Mouse (Mus musculus): Measurements from ENCODE around the gene Disc1. TPM values are rescaled to one million over a fixed set of nuclear protein-coding genes. Genes with fewer than 3 reads are reported as not detected.

Gene Disc1
- total RNA-seq, 2 experiments from 2014 or later, result 1.6 to 1.9 TPM

DNA sequence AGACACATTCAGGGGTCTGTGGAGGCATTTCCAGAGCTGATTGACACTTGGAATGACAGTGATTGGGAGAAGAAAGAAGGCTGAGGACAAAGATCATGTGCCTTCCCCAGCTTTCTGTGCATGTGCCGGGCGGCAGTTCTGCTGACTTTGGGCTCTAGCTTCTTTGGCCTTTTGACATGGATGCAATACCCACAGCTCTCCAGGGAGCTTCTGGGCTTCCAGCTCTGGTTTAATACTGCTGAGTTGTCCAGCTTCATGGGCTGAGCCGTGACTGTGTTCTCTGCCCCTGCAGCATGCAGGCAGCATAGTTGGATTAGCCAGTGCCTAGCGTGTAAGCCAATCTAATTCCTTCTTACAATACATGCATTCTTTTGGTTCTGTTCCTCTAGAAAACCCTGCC is 72.5 kb downstream of the Disc1 start:
- DNase-seq (ENCODE audit: low spot score in 2 of 2), result no peak

DNA sequence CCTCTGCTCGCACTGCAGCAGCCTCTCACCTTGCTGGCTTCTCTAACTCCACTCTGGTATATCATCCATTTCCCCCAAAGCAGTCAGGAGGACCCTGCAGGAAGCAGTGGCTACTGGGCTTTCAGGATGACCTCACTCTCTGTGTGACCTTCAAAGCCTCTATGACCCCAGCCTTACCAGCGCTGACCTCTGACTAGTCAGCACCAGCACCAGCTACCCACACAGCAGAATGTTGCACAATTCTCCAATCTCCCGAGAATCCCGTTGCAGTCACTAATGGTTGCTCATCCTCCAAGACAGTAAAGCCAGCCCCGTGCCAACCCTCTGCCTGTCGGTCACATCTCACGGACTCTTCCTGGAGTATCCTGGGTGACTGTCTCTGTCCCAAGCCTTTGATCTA is 73.6 kb downstream of the Disc1 start:
- DNase-seq (ENCODE audit: low spot score in 2 of 2), result no peak

DNA sequence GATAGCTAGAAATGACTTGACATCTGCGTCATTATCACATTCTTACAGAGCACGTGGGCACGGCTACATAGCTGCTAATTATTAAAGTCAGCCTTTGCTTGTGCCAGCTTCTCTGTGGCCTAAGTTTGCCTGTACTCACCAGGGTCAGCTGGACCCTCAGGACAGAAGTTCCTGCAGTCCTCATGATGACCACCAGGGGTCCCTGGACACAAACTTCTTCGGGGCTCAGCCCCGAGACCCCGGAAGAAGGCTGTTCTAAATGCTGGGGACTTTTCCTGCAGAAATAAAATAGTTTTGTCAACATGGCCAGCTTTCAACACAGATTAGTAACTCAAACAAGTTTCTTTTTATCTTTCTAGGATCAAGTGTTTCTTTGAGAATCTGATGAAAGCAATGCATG is 74.3 kb downstream of the Disc1 start:
- DNase-seq (ENCODE audit: low spot score in 2 of 2), result peak in 1 of 2 experiments; percentile 31

DNA sequence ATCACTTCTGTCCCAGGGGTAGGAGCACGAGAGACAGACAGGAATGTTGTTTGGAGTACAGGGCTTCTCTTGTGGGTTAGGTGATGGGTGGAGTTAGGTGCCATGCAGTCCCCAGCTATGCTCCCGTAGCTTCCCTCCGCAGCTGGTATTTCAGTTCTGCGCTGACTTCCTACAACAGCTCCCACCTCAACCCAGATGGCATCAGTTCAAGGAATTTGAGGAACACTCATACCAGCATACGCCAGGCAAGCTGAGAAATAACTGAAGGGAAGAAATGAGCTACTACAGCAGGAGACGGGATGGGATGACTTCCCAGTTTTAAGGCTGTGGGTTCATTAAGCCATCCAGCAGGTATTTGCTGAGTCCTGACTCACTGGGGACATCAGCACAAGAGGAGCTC is 76.8 kb downstream of the Disc1 start:
- peak; percentile 8 to 11 for DNase-seq (ENCODE audit: low spot score in 2 of 2)

DNA sequence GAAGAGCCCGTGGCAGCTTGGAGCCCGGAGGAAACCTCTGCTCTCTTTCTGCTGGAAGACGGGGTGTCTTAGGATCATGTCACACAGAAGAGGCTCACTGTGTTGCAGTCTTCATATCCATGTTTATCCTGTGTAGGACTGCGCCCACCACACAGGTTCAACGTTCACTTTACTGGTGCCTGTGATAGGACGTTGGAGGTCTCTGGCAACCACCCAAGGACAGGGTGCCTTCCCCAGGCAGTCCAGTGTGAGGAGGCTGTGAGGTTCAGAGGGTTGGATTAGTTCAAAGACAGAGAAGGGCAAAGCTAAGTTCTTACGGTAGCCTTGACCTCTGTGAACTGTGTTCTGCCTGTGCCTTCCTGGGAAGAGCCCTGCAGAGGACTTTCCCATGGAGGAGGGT is 77.3 kb downstream of the Disc1 start:
- no peak for DNase-seq (ENCODE audit: low spot score in 2 of 2)

DNA sequence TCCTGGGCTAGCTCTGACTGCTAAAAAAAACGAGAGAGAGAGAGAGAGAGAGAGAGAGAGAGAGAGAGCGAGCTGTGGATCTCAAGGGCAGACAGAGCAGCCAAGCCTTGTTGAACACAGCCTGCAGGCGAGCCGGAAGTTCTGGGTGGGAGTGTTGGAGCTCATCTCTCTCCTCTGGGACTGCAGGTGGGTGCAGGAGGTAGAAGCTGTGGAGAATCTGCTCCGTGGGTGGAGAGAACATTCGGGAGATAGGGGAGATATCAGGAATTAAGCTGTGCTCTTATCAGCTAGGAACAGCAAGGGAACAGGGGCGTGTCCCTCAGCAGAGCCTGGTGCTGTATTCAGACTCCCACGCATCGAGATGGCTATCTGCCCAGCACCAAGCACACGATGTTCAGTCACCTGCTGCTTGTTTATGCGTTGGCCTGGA is 79.7 kb downstream of the Disc1 start:
- DNase-seq (ENCODE audit: low spot score in 2 of 2), result peak; percentile 51 to 57

DNA sequence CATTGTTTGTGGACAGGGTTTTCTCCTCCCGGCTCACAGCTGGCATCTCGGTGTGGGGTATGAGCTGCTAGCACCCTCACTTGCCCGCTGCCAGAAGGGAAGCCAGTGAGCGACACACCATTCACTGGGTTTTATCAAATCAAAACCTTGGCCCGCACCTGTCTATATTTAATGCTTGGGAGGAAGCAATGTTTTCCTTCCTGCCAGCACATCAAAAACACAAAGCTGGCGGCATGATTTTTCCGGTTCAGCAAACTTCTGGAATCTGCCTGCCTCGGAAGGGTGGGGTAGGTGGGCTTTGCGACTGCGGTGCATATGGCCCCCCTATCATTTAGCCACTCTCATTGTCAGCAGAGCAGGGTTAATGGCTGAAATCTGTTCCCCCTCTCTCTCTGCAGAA is 80.9 kb downstream of the Disc1 start:
- DNase-seq (ENCODE audit: low spot score in 2 of 2), result no peak

DNA sequence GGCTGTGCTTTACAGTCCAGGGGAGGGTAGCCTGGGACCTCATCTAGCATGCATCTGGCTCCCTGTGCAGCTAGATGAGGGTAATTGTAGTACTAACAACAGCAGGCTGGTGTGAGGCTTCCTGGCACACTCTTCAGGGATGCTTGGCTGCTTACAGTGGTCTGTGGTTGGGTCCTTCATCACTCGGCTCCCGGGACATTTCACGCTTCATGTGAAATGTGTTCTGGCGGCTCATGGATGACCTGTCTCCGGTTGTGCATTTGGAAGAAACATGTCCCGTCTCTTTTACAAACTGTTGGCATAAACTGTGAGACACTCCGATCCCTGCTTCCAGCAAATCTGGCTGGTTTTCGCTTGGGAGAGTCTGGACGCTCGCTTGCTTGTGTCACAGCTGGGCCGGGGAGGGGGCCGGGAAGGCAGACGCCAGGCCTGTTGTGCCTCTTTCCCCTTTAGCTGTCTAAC is 85.7 kb downstream of the Disc1 start:
- DNase-seq (ENCODE audit: low spot score in 2 of 2), result no peak

DNA sequence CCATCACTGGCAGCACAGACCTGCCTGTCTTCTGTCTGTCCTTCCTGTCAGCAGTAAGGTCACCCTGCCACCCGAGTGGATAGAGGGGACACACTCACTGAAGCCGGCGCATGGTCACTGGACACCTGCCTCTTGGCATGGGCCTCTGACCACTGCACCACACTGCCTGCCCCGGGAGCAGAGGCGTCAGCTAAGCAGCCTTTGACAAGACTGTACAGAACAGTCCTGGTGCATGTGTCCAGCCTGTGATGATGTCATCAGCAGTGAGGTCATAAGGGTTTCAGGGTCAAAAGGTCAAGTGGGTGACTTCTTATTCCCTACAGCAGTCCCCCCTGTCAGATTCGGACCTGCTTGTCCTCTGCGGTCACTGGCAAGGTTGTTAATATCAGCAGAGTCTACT is 87.0 kb downstream of the Disc1 start:
- no peak for DNase-seq (ENCODE audit: low spot score in 2 of 2)

DNA sequence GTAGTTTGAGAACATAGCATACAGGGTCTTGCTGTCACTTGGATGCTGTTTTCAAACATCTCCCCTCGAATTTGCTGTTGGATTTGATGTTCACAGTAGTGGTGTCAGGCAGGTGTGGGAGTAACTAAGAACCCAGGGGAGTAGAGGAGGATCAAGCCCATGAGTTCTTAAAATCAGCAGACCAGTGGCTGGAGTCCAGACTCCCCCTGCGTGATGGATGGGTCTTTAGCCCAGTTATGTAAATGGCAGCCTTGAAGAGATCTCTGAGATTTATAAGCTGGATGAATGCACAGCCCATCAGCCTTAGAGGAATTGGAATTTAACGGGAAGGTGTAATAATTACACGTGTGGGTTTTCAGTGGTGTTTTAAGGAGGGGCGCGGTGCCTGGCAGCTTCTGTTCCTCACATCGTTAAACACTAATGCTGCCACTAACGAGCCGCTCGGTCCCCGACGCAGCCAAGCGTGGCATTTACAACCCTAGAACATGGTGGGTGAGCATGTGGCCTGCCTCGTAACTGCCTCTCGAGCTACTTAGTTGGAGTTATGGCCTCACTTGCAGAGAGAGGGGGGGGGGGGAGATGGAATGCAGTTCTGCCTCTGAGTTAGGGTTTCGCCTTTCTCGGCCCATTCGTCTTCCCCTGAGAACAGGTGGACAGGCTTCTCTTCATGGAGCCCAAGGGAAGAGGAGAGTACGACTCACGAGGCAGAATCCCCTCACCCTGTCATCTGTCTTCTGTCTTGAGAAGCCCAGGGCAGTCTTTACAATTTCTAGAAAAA is 103.1 kb downstream of the Disc1 start:
- DNase-seq (ENCODE audit: low spot score in 2 of 2), result no peak

DNA sequence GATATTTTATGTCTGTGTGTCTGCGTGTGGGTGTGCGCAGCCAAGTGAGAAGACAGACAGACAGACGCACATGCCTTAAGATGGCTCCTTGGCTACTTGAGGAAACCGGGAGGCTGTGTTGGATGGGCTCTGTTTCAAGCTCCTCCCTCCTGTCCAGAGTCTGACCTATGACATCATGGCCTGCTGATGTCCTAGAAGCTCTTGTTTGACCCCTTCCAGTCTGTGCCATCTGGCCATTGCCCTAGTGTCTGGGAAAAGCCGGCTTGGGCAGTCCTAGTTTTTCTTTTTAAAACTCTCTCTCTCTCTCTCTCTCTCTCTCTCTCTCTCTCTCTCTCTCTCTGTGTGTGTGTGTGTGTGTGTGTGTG is 103.6 kb downstream of the Disc1 start:
- no peak for DNase-seq (ENCODE audit: low spot score in 2 of 2)

DNA sequence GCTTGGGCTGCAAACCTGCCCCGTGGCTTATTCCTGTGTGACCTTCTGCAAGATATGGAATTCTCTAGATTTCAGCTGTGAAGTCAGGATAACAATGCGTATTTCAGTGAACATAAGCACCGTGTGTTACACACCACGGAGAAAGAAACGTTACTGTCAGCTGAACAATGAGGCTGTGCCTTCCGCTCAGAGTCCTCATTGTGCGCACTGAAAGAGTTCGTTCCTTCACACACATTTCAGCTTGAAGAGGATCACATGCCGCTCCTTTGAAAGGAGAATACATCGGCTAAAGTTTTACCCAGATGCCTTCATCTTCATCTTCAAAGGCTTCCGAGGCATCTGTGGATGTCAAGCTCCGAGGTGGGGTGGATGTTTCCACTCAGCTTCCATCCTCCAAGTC is 105.4 kb downstream of the Disc1 start:
- no peak for DNase-seq (ENCODE audit: low spot score in 2 of 2)

DNA sequence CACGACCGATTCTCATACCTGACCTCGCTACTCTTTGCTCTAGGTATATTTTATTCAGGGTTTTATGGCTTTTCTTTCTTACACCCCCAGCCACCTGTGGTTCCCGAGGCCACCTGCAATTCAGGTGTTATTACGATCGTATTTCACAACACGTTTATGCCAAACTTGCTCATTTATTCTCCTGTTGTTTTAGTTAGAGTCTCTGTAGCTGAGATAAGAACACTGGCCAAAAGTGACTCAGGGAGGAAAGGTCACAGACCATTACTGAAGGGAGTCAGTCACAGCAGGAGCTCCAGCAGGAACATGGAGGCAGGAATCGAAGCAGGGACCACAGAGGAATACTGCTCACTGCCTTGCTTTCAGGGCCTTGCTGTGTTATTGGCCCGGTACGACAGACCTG is 109.5 kb downstream of the Disc1 start:
- no peak for DNase-seq (ENCODE audit: low spot score in 2 of 2)

DNA sequence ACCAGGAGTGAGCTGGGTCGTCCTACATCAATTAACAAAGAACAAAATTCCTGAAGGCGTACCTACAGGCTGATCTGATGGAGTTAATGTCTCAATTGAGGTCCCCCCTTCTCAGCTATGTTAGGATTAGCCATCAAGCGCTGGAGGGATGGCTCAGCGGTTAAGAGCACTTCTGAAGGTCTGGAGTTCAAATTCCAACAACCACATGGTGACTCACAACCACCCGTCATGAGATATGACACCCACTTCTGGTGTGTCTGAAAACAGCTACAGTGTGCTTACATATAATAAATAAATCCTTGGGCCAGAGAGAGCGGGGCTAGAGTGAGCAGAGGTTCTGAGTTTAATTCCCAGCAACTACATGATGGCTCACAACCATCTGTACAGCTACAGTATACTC is 109.9 kb downstream of the Disc1 start:
- DNase-seq (ENCODE audit: low spot score in 2 of 2), result no peak

DNA sequence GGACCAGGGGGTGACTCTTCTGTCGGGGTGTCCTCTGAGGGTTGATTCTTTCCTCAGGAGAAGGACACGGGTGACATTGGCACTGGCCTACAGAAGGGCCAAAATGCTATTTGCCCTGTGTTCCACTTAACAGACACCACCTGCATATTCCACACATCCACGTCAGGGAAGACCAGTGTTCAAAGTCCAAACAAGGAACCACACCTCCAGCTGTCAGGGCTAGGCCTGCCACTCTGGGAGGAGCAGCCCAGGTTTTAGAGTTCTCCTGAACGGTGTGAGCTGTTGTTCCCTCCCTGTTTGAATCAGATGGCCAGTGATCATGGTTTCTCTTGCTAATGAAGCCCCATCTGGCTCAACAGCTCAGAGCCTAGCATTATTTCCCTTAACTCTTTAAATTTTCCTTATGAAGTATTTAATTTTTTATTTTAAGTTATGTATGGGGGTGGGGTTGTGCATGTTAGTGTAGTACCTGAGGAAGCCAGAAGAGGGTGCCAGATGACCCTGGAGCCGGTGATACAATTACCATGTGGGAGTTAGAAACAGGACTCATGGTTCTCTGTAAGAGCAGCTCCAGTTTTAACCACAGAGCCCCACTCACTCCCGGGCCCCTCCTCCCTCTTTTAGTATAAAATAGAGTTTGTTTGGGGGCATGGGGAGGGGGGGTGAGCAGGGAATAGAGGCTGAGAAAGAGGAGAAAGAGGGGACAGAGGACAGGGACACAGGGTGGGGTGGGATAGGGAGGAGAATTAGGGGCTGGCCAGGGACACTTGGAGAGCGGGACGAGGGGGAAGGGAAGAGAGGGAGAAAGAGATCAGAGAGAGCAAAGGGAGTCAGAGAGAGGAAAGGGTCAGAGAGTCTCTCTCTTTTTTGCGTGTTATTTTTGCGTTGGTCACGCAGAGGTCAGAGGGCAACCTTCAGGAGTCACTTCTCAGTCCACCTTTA is 111.8 kb downstream of the Disc1 start:
- peak; percentile 45 to 74 for DNase-seq (ENCODE audit: low spot score in 2 of 2)

DNA sequence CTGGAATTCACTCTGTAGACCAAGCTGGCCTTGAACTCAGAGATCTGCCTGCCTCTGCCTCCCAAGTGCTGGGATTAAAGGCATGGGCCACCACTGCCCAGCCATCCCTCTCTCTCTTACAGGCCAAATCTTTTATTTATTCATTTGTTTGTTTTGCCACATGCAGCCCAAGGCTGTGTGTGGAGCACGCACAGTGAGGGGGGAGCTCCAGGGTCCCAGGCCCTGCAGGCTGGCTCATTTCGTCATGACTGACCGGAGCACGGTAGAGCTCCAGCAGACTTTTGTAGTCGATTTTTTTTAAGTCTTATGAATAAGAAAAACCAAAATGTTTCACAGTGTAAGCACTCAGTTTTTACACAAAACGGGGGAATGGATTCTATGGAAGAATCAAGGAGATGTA is 112.5 kb downstream of the Disc1 start:
- no peak for DNase-seq (ENCODE audit: low spot score in 2 of 2)

DNA sequence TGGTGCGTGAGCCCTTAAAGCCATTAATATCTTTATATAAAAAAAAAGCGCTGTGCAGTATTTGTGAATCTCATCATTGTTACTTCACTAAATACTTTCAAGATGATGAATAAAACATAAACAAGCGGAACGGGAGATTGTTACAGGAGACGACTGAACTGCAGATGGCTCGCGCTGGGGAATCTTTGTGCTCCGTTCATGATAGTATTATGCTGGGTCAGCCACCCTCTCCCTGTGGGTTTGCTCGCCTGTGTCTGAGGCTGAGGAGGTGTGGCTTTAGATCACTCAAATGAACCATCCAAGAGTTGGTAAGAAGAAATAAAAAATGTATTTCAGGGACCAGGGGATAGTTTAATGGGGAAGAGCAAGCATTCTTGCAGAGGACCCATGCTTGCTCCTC is 113.0 kb downstream of the Disc1 start:
- DNase-seq (ENCODE audit: low spot score in 2 of 2), result no peak

DNA sequence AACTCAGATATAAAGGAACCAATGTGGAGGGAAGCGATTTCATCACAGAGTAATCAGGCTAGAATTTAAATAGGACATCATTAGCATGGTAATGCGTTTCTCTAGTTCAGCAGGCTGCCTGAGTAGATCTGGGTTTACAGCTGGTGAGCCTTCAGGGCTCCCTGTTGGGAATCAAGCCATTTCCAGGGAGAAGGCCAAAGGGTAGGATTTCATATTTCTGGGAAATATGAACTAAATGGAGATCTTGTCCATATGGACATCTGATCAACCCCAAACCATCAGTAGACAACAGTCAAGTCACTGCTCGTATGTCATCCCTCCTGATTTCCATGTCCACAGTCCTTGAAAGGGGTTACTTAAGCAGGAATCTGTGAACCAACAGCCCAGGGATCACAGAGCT is 115.6 kb downstream of the Disc1 start:
- DNase-seq (ENCODE audit: low spot score in 2 of 2), result no peak

DNA sequence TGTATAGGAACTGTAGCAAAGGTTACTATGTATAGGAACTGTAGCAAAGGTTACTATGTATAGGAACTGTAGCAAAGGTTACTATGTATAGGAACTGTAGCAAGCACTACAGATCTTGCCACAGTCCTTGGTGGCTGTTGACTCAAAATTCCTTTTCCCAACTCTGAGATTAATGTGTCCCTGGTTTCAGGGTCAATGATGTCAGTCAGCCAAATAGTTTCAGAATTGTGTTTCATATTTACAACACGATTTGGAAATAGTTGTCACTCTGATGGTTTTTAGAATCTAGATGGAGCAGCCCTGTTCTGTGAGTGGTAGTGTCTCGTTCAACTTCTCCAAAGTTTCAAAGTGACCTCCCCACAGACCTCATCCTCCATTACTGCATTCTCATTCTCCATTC is 117.5 kb downstream of the Disc1 start:
- no peak for DNase-seq (ENCODE audit: low spot score in 2 of 2)

DNA sequence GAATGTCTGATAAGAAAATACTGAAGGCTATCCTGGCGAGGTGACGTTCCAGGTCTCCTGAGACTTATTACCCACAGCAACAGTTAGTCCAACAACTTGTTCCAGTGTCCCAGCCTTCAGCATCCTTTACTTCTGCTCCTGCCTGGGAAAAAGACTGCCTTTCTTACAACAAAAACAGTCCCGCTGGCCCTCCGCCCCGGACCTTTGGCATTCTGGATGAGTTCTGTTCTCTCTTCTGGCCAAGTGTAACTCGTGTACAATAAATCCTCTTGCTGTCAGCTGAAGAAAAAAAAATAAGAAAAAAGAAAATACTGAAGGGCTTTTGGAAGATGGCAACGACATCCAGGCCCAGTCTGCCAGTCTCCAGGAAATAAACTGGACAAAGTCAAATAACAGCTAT is 120.2 kb downstream of the Disc1 start:
- DNase-seq (ENCODE audit: low spot score in 2 of 2), result peak in 1 of 2 experiments; percentile 13

DNA sequence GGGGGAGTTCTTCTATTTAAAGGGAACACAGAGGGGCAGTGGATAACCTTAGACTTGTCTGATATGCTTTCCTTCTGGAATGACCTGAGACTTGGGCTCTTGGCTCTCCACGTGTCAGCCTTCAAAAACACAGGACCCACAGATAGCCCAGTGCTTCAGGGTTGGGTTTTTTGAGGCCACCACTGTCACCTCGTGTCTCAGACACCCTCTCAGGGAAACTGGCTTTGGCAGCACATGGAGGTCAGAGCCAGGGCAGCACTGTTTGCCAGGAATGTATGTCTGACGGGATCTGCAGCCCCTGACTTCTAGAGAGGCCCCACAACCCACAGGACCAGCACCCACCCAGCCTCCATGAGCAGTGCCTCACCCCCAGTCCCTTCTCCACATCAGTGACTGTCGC is 120.9 kb downstream of the Disc1 start:
- no peak for DNase-seq (ENCODE audit: low spot score in 2 of 2)

DNA sequence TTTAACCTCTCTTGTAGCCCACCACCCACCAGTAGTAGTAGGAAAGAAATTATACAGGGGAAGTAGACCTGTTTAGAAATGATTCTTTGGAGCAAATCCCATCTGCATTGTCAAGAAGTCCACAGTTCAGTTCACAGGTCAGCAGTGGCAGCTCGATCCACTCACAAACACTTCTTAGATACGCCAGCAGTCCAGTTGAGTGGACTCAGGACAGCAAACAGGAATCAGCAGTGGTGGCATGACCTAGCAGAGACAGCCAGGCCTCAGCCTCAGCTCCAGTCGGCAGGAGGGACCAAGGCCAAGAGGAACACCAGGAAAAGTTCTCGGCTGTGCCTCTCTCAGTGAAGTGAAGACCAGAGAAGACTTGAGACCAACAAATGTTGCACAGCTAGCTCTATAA is 121.7 kb downstream of the Disc1 start:
- DNase-seq (ENCODE audit: low spot score in 2 of 2), result no peak

Measured in left cerebral cortex, adult 18-20 months (tissue).